Mouse (Mus musculus): Measurements from ENCODE around the gene Agk. TPM values are rescaled to one million over a fixed set of nuclear protein-coding genes. Genes with fewer than 3 reads are reported as not detected.

Agk gene
- polyA plus RNA-seq, 1 experiment from 2014 or later: 32.0 TPM

DNA sequence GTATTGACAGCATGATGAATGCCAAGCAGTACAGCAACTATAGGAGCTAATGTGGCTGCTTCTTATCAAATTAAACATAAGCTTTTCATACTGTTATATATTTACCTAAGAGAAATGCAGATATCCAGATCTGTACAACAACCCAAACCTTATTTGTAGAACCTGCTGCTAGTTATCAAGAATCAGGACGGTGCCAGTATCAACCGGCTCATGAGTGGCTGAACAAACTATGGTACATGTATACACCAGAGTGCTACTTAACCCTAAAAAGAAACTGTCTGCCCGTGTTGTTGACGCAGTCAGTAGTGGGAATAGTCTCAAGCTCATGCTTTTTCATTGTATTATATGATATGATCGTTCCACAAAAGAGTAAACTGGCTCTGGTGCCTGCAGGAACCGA, 46.1 kb downstream of the Agk start:
- no peak for TF ChIP-seq CTCF (IDR thresholded peaks at IDR 0.05; ENCODE audit: low read depth)
- H3K4me3 ChIP-seq (replicated peaks; ENCODE audit: low read depth, low read length): no peak overlapping the region
- no peaks in the 10 kb centered on the region for H3K27me3 ChIP-seq (ENCODE audit: insufficient read depth, low read length)
- ATAC-seq (replicated peaks; ENCODE audit: low FRiP score, low read depth) (no peak), DNase-seq (ENCODE audit: low spot score) (no peak)
- H3K9ac ChIP-seq (ENCODE audit: low read depth, low read length): no peak overlapping the region
- no peaks in the 10 kb centered on the region for H3K4me1 ChIP-seq (replicated peaks; ENCODE audit: insufficient read depth, low read length)
- peaks cover 14% of the 10 kb centered on the region for H3K36me3 ChIP-seq (ENCODE audit: insufficient read depth, low read length)
- WGBS: 93% methylated on average over 6 of the region's 6 CpGs
- H3K27ac ChIP-seq: no peak overlapping the region
- H3K9me3 ChIP-seq (replicated peaks; ENCODE audit: low read length): no peaks in the 10 kb centered on the region
- H3K4me2 ChIP-seq (ENCODE audit: low read length): no peak overlapping the region

GRCm38 (mm10) chr6:40380181-40380580, 55.2 kb downstream of the Agk start:
- no peak for DNase-seq (ENCODE audit: low spot score)
- ATAC-seq (replicated peaks; ENCODE audit: low FRiP score, low read depth): no peak
- Histone ChIP-seq H3K9me3 (replicated peaks; ENCODE audit: low read length) (no peaks in the 10 kb centered on the region), H3K27ac (no peak overlapping the region), H3K4me1 (replicated peaks; ENCODE audit: insufficient read depth, low read length) (no peaks in the 10 kb centered on the region), H3K4me3 (replicated peaks; ENCODE audit: low read depth, low read length) (no peak overlapping the region), H3K4me2 (ENCODE audit: low read length) (no peak overlapping the region), H3K27me3 (ENCODE audit: insufficient read depth, low read length) (no peaks in the 10 kb centered on the region), H3K36me3 (ENCODE audit: insufficient read depth, low read length) (0 out of 2 replicates have a peak, but pooled peaks cover 3% of the 10 kb centered on the region), H3K9ac (ENCODE audit: low read depth, low read length) (no peak overlapping the region)
- 86% methylated on average over 3 of the region's 3 CpGs for WGBS
- TF ChIP-seq CTCF (IDR thresholded peaks at IDR 0.05; ENCODE audit: low read depth): no peak

DNA sequence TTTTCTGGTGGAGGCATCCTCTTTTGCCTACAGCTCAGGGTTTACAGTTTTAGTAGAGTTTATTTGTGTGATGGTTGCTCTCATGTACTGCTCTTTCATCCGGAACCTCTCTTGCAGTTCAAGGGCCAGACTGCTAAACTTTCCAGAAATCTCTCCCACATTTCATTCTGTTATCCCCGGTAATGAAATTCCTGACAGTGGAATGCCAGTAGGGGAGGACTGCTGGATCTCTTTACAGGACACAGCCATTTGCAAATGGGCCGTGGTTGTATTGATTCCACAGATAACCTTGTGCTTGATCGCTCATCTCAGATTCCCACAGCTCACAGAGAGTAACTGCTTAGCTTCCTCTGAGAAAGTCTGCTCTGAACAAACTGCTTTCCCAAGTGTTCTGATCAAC, 56.9 kb downstream of the Agk start:
- Histone ChIP-seq H3K27me3 (ENCODE audit: insufficient read depth, low read length) (no peaks in the 10 kb centered on the region), H3K9me3 (replicated peaks; ENCODE audit: low read length) (no peaks in the 10 kb centered on the region), H3K4me2 (ENCODE audit: low read length) (no peak overlapping the region), H3K4me1 (replicated peaks; ENCODE audit: insufficient read depth, low read length) (no peaks in the 10 kb centered on the region), H3K27ac (peak overlapping the region; percentile 36; the same call in 1 of the 2 replicates), H3K4me3 (replicated peaks; ENCODE audit: low read depth, low read length) (no peak overlapping the region), H3K36me3 (ENCODE audit: insufficient read depth, low read length) (0 out of 2 replicates have a peak, but pooled peaks cover 4% of the 10 kb centered on the region), H3K9ac (ENCODE audit: low read depth, low read length) (no peak overlapping the region)
- no peak for TF ChIP-seq CTCF (IDR thresholded peaks at IDR 0.05; ENCODE audit: low read depth)
- ATAC-seq (replicated peaks; ENCODE audit: low FRiP score, low read depth) (no peak; the same call in 1 of the 2 replicates), DNase-seq (ENCODE audit: low spot score) (peak; percentile 58)
- 41% methylated on average over 4 of the region's 4 CpGs for WGBS

- H3K27me3 ChIP-seq (ENCODE audit: insufficient read depth, low read length): no peaks in the 10 kb centered on the region
- H3K4me1 ChIP-seq (replicated peaks; ENCODE audit: insufficient read depth, low read length): no peaks in the 10 kb centered on the region
- no peak for ATAC-seq (replicated peaks; ENCODE audit: low FRiP score, low read depth)
- H3K27ac ChIP-seq: no peak overlapping the region
- no peaks in the 10 kb centered on the region for H3K9me3 ChIP-seq (replicated peaks; ENCODE audit: low read length)
- H3K4me2 ChIP-seq (ENCODE audit: low read length): no peak overlapping the region
- DNase-seq (ENCODE audit: low spot score): no peak
- H3K36me3 ChIP-seq (ENCODE audit: insufficient read depth, low read length): 0 out of 2 replicates have a peak, but pooled peaks cover 7% of the 10 kb centered on the region
- WGBS: 66% methylated on average over 3 of the region's 3 CpGs
- no peak overlapping the region for H3K4me3 ChIP-seq (replicated peaks; ENCODE audit: low read depth, low read length)
- no peak overlapping the region for H3K9ac ChIP-seq (ENCODE audit: low read depth, low read length)
- TF ChIP-seq CTCF (IDR thresholded peaks at IDR 0.05; ENCODE audit: low read depth): no peak
These were observed 60.7 kb downstream of the Agk start for GRCm38 (mm10) chr6:40385682-40386081.

DNA sequence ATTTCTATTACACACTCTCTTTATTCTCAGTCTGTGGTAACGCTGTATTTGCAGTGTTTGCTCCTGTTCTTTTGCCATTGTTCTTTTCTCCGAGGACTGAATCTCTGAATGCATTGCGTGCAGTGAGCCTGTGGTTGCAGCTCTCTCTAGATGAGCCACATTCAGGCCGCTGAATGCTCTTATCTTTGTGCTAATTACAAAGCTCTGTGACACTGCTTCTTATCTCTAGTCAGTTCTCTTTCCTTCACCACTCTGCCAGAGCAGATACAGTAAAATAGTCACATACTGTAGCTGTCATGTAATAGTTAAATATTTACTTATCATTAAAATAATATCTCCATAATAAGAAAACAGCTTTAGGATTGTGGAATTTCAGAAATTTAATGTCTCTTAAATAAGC, 63.7 kb downstream of the Agk start:
- no peak for ATAC-seq (replicated peaks; ENCODE audit: low FRiP score, low read depth)
- H3K36me3 ChIP-seq (ENCODE audit: insufficient read depth, low read length): 0 out of 2 replicates have a peak, but pooled peaks cover 7% of the 10 kb centered on the region

GRCm38 (mm10) chr6:40390975-40391374, 66.0 kb downstream of the Agk start:
- TF ChIP-seq CTCF (IDR thresholded peaks at IDR 0.05; ENCODE audit: low read depth): peak; percentile 34; the same call in 1 of the 2 replicates
- Histone ChIP-seq H3K36me3 (ENCODE audit: insufficient read depth, low read length) (0 out of 2 replicates have a peak, but pooled peaks cover 7% of the 10 kb centered on the region), H3K4me2 (ENCODE audit: low read length) (no peak overlapping the region), H3K4me3 (replicated peaks; ENCODE audit: low read depth, low read length) (no peak overlapping the region), H3K4me1 (replicated peaks; ENCODE audit: insufficient read depth, low read length) (no peaks in the 10 kb centered on the region), H3K27me3 (ENCODE audit: insufficient read depth, low read length) (no peaks in the 10 kb centered on the region), H3K9me3 (replicated peaks; ENCODE audit: low read length) (no peaks in the 10 kb centered on the region), H3K9ac (ENCODE audit: low read depth, low read length) (no peak overlapping the region), H3K27ac (no peak overlapping the region)
- 62% methylated on average over 1 of the region's 1 CpGs for WGBS
- no peak for ATAC-seq (replicated peaks; ENCODE audit: low FRiP score, low read depth)
- DNase-seq (ENCODE audit: low spot score): no peak

More for the DNA sequence above, 63.7 kb downstream of the Agk start:
- no peak for DNase-seq (ENCODE audit: low spot score)
- Histone ChIP-seq H3K27ac (no peak overlapping the region), H3K4me1 (replicated peaks; ENCODE audit: insufficient read depth, low read length) (no peaks in the 10 kb centered on the region), H3K4me2 (ENCODE audit: low read length) (no peak overlapping the region), H3K9ac (ENCODE audit: low read depth, low read length) (no peak overlapping the region), H3K27me3 (ENCODE audit: insufficient read depth, low read length) (no peaks in the 10 kb centered on the region), H3K9me3 (replicated peaks; ENCODE audit: low read length) (no peaks in the 10 kb centered on the region), H3K4me3 (replicated peaks; ENCODE audit: low read depth, low read length) (no peak overlapping the region)
- no peak for TF ChIP-seq CTCF (IDR thresholded peaks at IDR 0.05; ENCODE audit: low read depth)
- 86% methylated on average over 4 of the region's 4 CpGs for WGBS

DNA sequence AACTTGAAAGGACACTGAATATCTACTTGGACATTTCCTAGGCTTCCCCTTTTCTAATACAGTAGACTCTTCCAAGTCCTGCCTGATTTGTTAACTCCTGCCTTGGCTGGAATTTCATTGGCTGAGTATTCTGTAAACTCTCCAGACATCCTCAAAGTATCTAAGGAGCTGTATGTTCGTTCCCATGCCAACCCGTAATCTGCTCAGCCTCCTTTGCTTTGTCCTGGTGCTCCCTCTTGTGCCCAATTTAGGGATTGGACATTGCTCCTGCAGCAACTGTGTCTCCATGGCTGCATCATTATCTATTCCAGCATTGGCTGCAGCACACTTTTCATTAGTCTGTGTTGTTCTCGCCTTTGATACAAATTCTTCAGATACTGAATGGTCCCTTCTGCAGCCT, 68.2 kb downstream of the Agk start:
- no peaks in the 10 kb centered on the region for H3K27me3 ChIP-seq (ENCODE audit: insufficient read depth, low read length)
- H3K36me3 ChIP-seq (ENCODE audit: insufficient read depth, low read length): 0 out of 2 replicates have a peak, but pooled peaks cover 4% of the 10 kb centered on the region
- no peaks in the 10 kb centered on the region for H3K4me1 ChIP-seq (replicated peaks; ENCODE audit: insufficient read depth, low read length)
- H3K4me3 ChIP-seq (replicated peaks; ENCODE audit: low read depth, low read length): no peak overlapping the region
- 31% methylated on average over 3 of the region's 3 CpGs for WGBS
- H3K4me2 ChIP-seq (ENCODE audit: low read length): no peak overlapping the region
- DNase-seq (ENCODE audit: low spot score) (peak; percentile 89), ATAC-seq (replicated peaks; ENCODE audit: low FRiP score, low read depth) (peak; percentile 89)
- H3K9me3 ChIP-seq (replicated peaks; ENCODE audit: low read length): no peaks in the 10 kb centered on the region
- no peak overlapping the region for H3K27ac ChIP-seq
- no peak overlapping the region for H3K9ac ChIP-seq (ENCODE audit: low read depth, low read length)
- TF ChIP-seq CTCF (IDR thresholded peaks at IDR 0.05; ENCODE audit: low read depth): peak; percentile 86
